Mouse (Mus musculus): Measurements from ENCODE around the gene Xirp1. TPM values are rescaled to one million over a fixed set of nuclear protein-coding genes. Genes with fewer than 3 reads are reported as not detected.

Gene Xirp1
- polyA plus RNA-seq, 1 experiment: 0.04 TPM

- H3K4me3 ChIP-seq (ENCODE audit: insufficient read depth, low read length): peak overlapping the region; percentile 32
- no peaks in the 10 kb centered on the region for H3K4me1 ChIP-seq (ENCODE audit: control insufficient read depth, insufficient read depth, low read length)
- peak; percentile 60 for TF ChIP-seq CTCF (IDR thresholded peaks at IDR 0.05; ENCODE audit: extremely low read depth, insufficient read depth, low read length)
- 0 out of 2 replicates have a peak, but pooled peaks have one; percentile 19 for TF ChIP-seq POLR2A (IDR thresholded peaks at IDR 0.05; ENCODE audit: extremely low read depth, insufficient read depth, low read length)
- H3K27ac ChIP-seq (ENCODE audit: insufficient read depth, low read length): peak overlapping the region; percentile 82
Observed at GRCm38 (mm10) chr9:120011533-120011932, 11.9 kb downstream of the Xirp1 start.

GRCm38 (mm10) chr9:120010781-120011511 is 12.5 kb downstream of the Xirp1 start:
- Histone ChIP-seq H3K27ac (ENCODE audit: insufficient read depth, low read length) (peak overlapping the region; percentile 83), H3K4me3 (ENCODE audit: insufficient read depth, low read length) (peak overlapping the region; percentile 32), H3K4me1 (ENCODE audit: control insufficient read depth, insufficient read depth, low read length) (no peaks in the 10 kb centered on the region)
- TF ChIP-seq CTCF (IDR thresholded peaks at IDR 0.05; ENCODE audit: extremely low read depth, insufficient read depth, low read length) (no peak), POLR2A (IDR thresholded peaks at IDR 0.05; ENCODE audit: extremely low read depth, insufficient read depth, low read length) (0 out of 2 replicates have a peak, but pooled peaks have one; percentile 35)

- no peak overlapping the region for H3K4me3 ChIP-seq (ENCODE audit: insufficient read depth, low read length)
- TF ChIP-seq POLR2A (IDR thresholded peaks at IDR 0.05; ENCODE audit: extremely low read depth, insufficient read depth, low read length) (no peak), CTCF (IDR thresholded peaks at IDR 0.05; ENCODE audit: extremely low read depth, insufficient read depth, low read length) (no peak)
- H3K4me1 ChIP-seq (ENCODE audit: control insufficient read depth, insufficient read depth, low read length): no peaks in the 10 kb centered on the region
- H3K27ac ChIP-seq (ENCODE audit: insufficient read depth, low read length): no peak overlapping the region
Observed at GRCm38 (mm10) chr9:120009871-120010270, 13.5 kb downstream of the Xirp1 start.

- Histone ChIP-seq H3K4me3 (ENCODE audit: insufficient read depth, low read length) (no peak overlapping the region), H3K4me1 (ENCODE audit: control insufficient read depth, insufficient read depth, low read length) (no peaks in the 10 kb centered on the region), H3K27ac (ENCODE audit: insufficient read depth, low read length) (no peak overlapping the region)
- TF ChIP-seq POLR2A (IDR thresholded peaks at IDR 0.05; ENCODE audit: extremely low read depth, insufficient read depth, low read length) (no peak), CTCF (IDR thresholded peaks at IDR 0.05; ENCODE audit: extremely low read depth, insufficient read depth, low read length) (no peak)
Observed at GRCm38 (mm10) chr9:120009226-120009841, 14.1 kb downstream of the Xirp1 start.

GRCm38 (mm10) chr9:120007833-120008232 is 15.6 kb downstream of the Xirp1 start:
- TF ChIP-seq POLR2A (IDR thresholded peaks at IDR 0.05; ENCODE audit: extremely low read depth, insufficient read depth, low read length) (no peak), CTCF (IDR thresholded peaks at IDR 0.05; ENCODE audit: extremely low read depth, insufficient read depth, low read length) (no peak)
- no peak overlapping the region for H3K4me3 ChIP-seq (ENCODE audit: insufficient read depth, low read length)
- H3K4me1 ChIP-seq (ENCODE audit: control insufficient read depth, insufficient read depth, low read length): no peaks in the 10 kb centered on the region; the same call in 1 of the 2 replicates
- no peak overlapping the region for H3K27ac ChIP-seq (ENCODE audit: insufficient read depth, low read length)

GRCm38 (mm10) chr9:120005936-120006335 is 17.5 kb downstream of the Xirp1 start:
- Histone ChIP-seq H3K4me3 (ENCODE audit: insufficient read depth, low read length) (no peak overlapping the region), H3K27ac (ENCODE audit: insufficient read depth, low read length) (no peak overlapping the region)
- no peak for TF ChIP-seq CTCF (IDR thresholded peaks at IDR 0.05; ENCODE audit: extremely low read depth, insufficient read depth, low read length)
- TF ChIP-seq POLR2A (IDR thresholded peaks at IDR 0.05; ENCODE audit: extremely low read depth, insufficient read depth, low read length): no peak

GRCm38 (mm10) chr9:120002893-120003292 is 20.5 kb downstream of the Xirp1 start:
- peaks cover 2% of the 10 kb centered on the region; the same call in 1 of the 2 replicates for H3K4me1 ChIP-seq (ENCODE audit: control insufficient read depth, insufficient read depth, low read length)
- TF ChIP-seq CTCF (IDR thresholded peaks at IDR 0.05; ENCODE audit: extremely low read depth, insufficient read depth, low read length) (no peak), POLR2A (IDR thresholded peaks at IDR 0.05; ENCODE audit: extremely low read depth, insufficient read depth, low read length) (no peak)
- no peak overlapping the region for H3K4me3 ChIP-seq (ENCODE audit: insufficient read depth, low read length)
- no peak overlapping the region for H3K27ac ChIP-seq (ENCODE audit: insufficient read depth, low read length)

More at GRCm38 (mm10) chr9:120005936-120006335, 17.5 kb downstream of the Xirp1 start:
- H3K4me1 ChIP-seq (ENCODE audit: control insufficient read depth, insufficient read depth, low read length): peaks cover 2% of the 10 kb centered on the region; the same call in 1 of the 2 replicates

- Histone ChIP-seq H3K4me1 (ENCODE audit: control insufficient read depth, insufficient read depth, low read length) (peaks cover 2% of the 10 kb centered on the region; the same call in 1 of the 2 replicates), H3K4me3 (ENCODE audit: insufficient read depth, low read length) (peak overlapping the region; percentile 28), H3K27ac (ENCODE audit: insufficient read depth, low read length) (no peak overlapping the region)
- TF ChIP-seq POLR2A (IDR thresholded peaks at IDR 0.05; ENCODE audit: extremely low read depth, insufficient read depth, low read length): no peak
- TF ChIP-seq CTCF (IDR thresholded peaks at IDR 0.05; ENCODE audit: extremely low read depth, insufficient read depth, low read length): no peak
Observed at GRCm38 (mm10) chr9:120001945-120002725, 21.3 kb downstream of the Xirp1 start.

GRCm38 (mm10) chr9:120000761-120001160 is 22.6 kb downstream of the Xirp1 start:
- TF ChIP-seq POLR2A (IDR thresholded peaks at IDR 0.05; ENCODE audit: extremely low read depth, insufficient read depth, low read length): no peak
- TF ChIP-seq CTCF (IDR thresholded peaks at IDR 0.05; ENCODE audit: extremely low read depth, insufficient read depth, low read length): no peak
- Histone ChIP-seq H3K4me1 (ENCODE audit: control insufficient read depth, insufficient read depth, low read length) (peaks cover 2% of the 10 kb centered on the region; the same call in 1 of the 2 replicates), H3K4me3 (ENCODE audit: insufficient read depth, low read length) (no peak overlapping the region), H3K27ac (ENCODE audit: insufficient read depth, low read length) (no peak overlapping the region)
